Mouse (Mus musculus) urinary bladder, postnatal 14 days (tissue): ENCODE measurements around the gene Begain.

Experiments
- DNase-seq: peaks from one replicate; pipeline ENCODE4 v3.0.0; 2021; ENCODE audit warnings: low spot score

Gene Begain

DNA sequence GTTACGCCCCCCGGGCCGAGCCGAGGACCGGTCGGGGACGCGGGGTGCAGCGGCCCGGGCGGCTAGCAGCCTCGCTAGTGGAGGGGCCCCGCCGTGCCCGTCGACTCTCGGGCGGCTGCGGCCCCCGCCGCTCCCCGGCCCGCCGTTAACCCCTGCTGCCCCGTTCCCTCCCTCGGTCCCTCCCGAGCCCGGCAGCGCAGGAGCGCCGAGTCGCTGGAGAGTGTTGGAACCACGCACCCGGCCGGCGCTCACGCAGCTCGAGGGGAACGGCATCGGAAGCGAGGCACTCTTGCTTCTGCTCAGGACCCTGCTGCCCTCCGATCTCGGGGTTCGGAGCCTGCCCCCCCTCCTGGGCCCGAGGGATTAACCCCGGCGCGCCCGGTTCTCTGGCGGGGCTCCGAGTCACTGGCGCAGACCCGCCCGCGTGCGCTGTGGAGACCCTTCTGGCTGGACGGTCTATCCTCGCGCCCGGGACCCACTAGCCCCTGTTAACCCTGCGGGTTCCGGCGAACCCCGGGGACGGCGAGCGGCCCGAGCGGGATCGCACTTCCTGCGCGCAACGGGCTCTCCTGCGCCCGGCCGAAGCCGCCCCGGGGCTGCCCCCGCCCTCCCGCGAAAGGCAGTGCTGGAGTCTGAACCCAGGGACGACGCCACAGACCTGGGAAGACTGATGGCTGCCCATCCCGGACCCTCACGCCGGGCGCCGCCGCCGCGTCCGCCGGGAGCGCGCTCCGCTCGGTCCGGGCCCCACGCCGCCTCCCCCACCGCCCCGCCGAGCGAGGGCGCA is 14.8 kb downstream of the Begain start:
- DNase-seq = no peak

GRCm38 (mm10) chr12:109049949-109050348 is 18.1 kb downstream of the Begain start:
- no peak for DNase-seq

DNA sequence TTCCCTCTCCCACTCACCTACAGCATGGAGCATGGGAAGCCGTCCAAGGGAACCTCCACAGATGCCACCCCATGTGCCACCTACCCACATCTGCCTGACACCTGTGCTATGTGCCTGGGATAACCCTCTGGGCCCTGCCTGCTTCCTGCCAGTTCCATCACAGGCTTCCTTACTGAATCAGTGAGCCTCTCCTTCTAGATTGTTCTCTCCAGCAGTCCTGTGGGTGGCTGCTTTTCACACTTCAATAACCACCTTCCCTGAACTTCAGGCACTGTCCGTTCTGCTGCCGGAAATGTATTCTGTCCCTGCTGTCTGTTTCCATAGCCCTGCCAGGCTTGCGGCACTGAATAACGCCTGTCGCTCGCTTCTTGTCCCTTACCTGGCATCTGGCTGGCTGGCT is 22.4 kb downstream of the Begain start:
- DNase-seq = no peak

DNA sequence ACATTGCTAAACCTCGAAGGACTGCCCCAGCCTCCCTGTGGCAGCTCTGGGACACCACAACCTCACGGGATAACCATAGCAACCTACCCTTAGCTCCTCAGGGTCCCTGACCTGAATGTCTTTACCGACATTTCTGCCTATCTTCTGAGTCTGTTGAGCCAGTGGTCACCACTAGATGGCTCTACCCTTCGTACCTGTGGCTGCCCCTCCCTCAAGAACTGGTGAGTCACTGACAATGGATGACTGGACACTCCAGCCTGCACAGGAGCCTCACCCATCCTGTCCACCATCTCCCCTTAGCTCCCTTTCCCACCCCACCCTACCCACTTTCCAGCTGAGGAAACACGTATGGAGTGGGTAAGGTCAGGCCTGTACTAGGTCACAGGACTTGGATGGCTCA is 23.5 kb downstream of the Begain start:
- peak; percentile 31 for DNase-seq

DNA sequence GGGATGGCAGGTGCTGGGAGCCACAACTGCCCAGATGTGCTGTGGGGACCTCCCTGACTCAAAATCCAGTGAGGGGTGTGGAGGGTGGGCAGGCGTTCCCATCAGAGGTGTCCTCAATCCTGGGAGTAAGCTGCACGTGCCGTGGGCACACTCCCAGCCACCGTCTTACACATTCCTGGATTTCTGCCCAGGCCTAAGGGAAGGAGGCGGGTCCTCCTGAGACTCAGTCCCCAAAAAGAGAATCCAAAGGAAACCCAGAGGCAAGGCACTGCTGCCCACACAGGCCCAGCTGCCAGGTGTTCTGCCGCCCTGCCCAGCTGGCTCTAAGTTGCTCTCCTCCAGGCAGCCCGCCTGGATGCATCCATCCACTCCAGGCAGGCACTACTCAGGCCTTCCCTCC is 28.7 kb downstream of the Begain start:
- DNase-seq = no peak

DNA sequence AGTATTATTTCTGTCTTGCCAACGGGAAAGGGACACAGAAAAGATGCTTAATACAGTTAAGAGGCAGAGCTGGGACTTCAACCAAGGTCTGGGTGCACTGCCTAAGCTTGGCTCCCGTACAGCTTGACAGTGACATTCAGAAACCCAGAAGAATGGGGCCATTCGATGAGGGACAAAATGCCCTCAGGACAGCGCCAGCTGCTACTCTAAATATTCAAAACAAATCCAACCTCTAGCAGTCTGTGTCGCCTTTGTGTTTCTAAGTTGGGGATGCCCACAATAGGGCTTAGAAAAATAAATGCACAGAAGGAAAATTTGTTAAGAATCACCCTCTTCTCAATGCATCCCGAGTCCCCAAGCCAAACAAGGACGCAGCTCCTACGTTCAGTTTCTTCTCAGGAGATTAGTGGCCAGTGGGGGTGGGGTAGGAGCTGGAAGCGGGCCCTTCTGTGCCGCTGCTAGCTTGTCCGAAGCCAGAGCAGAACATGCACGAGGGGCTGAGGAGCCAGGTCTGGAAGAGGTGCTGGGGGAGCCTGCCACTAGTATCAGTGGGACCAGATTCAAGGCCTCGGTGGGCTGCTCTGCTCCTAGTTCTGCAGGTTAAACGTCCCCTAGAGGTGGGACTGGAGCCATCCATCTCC is 29.7 kb downstream of the Begain start:
- no peak for DNase-seq

- no peak for DNase-seq
These were observed 31.0 kb downstream of the Begain start for GRCm38 (mm10) chr12:109037026-109037425.

DNA sequence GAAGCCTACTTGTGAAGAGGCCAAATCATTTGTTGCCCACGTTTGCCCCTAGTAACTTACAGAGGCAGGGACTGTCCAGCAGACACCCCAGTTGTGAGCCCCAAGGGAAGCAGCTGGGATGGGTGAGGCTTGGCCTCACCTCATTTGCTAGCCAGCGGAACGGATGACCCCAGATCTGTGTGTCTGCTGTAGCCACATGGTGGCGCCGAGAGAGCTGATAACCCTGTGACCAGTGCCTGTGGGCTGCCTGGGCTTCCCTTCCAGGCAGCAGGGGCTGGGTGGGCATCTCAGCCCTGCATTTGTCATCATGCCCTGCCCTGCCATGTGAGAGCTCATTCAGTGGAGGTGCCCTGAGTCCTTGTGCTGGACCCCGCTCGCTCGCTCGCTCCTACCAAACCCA is 44.2 kb downstream of the Begain start:
- no peak for DNase-seq

GRCm38 (mm10) chr12:109022966-109023365 is 45.1 kb downstream of the Begain start:
- DNase-seq = no peak

DNA sequence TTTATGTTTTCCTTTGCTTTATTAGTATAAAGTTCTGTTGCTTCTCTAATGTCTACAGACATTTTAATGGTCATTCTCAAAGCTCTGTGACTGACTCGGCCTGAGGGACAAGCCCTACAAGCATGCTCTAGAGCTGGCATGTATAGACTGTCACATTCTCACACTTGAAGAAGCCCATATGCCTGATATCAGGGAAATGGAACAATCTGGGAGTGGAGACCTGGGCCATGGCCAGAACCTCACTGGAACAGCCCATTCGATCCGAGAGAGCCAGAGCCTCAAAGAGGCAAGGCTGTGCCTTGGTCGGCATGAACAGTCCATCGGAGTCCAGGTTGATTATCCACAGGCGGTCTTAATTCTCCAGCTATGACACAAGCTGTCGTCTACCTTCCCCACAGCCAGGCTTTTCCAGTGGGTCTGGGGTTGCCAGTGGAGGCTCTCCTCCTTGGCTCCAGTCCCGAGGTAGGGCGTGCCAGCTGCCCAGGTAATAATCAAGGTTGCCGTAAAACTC is 45.8 kb downstream of the Begain start:
- DNase-seq = no peak

DNA sequence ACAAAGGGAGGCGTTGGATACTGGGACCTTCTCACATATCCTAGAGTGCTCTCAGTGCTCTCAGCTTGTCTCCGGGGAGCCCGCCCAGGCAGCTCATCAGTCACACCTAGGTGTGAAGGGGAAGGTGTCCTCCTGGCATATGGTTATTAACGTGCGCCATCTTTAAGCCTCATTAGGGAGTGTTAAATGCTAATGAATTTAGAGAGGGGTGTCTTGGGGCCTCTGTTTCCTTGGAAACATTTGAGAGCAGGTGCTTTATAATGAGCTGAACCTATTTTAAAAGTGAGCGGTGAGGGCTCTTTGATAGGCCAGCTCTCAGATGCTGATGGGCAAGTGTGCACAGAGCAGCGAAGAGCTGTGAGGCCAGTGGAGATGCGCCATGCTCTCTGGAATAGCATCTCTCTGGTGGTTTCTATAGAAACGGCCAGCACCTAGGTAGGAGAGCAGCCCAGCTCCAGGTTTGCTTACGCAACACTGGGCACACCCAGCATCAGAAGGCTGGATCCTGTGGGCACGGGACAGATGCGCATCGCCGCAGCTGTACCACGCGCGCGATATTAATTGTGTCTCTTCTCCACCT is 57.9 kb downstream of the Begain start:
- no peak for DNase-seq

GRCm38 (mm10) chr12:109002978-109003377 is 65.0 kb downstream of the Begain start:
- no peak for DNase-seq

DNA sequence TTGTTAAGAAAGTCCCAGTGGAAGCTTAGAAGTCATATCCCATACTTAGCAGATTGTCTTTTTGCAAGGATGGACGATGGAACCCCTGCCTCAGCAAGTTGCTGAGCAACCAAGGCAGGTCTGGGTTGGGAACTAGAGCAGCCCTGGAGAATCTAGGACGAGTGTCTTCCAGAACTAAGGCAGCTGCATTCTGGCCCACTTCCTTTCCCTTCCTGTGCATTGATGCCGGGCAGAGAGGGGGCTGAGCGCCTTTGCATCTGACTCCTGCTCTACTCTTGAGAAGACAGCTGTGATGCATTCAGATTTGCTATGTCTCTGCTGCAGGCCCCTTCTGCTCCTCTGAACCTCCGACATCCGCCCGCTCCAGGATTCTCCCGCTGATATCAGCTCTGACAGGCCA is 70.8 kb downstream of the Begain start:
- DNase-seq = no peak

GRCm38 (mm10) chr12:108995976-108996636 is 71.9 kb downstream of the Begain start:
- DNase-seq = no peak

- DNase-seq = peak; percentile 82
These were observed 73.5 kb downstream of the Begain start for GRCm38 (mm10) chr12:108994436-108995031.

DNA sequence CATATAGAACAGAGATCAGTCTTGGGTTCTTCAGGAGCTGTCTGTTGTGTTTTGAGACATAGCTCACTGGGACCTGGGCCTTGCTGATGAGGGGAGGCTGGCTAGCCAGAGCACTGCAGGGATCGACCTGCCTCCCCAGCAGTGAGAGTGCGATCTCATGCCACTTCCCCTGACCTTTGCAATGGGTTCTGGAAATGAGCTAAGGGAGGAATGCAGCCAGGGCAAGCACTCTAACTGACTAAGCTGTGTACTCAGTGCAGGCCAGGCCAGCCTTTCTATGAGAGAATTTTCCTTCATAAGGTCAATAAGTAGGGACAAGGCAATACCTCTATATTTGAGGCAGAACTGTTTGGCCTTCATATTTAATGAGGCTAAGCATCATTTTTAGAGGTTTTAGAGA is 75.0 kb downstream of the Begain start:
- DNase-seq = no peak

DNA sequence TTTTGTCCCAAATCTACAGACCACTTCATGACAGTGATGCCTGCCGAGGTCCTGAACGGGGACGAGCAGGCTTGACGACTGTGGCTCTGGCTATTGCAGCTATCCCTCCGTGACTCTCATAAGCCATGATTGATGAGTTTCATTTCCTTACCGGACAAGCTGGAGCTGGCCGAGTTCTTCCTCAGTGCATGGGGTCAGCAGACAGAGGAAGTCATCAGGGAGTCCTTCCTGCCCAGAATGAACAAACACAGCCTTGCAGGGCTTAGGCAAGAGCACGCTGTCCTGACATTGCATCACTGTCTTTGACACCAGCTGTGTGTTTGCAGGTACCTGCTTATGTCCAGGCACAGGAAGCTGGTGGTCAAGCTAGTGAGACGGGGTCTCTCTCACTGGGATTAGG is 77.6 kb downstream of the Begain start:
- no peak for DNase-seq

DNA sequence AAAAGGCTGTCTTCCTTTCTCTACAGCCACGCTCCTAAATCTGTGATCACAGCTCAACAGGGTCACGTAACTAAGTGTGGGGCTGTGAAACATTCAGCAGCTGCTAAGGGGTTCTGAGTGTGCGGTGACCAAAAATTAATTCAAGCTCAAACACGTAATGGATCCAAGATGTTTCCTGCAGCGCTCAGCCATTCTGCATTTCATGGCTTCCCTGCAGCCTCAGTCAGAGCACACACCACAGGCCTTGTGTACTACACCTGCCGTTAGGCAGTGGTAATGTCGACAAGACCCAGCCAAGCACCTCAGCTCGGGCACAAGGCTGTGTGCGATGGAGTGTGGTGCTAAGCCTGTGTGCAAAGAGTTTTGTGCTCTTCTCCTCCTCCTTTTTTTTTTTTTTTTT is 80.6 kb downstream of the Begain start:
- DNase-seq = no peak

DNA sequence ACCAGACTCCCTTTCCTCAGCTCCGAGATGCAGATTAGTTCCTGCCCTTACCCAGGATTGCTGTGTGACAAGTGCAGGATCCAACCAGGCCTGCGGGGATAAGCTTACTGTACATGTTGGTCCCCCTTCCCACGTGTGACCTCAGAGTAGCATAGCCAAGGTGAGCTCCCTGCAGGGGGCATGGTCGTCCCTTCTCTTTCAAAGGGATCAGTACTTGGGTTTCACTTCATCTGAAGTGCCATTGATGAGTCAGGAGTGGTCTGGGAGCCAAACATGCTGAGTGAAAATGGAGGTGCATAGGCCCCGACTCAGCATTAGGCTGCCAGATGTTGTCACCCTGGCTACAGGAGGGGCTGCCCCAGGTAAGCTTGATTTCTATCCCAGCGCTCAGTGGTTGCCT is 83.0 kb downstream of the Begain start:
- DNase-seq = no peak

DNA sequence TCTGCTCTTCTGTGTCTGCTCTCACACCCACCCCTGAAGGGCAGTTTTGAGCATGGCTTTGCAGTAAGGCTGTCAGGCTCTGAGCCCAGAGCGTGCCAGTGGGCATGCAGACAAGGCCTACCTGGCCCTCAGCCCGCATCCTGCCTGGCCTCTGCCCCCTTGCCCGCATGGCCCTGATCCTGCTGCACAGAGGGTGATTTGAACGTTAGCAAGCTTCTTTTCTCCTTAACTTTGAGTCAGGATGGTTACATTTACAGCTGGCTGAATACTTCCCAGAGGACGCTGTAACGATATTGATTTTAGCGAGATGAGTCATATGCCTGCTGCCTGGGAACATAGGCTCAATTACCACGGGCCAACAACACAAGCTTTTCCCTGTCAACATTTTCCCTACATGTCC is 83.5 kb downstream of the Begain start:
- no peak for DNase-seq

DNA sequence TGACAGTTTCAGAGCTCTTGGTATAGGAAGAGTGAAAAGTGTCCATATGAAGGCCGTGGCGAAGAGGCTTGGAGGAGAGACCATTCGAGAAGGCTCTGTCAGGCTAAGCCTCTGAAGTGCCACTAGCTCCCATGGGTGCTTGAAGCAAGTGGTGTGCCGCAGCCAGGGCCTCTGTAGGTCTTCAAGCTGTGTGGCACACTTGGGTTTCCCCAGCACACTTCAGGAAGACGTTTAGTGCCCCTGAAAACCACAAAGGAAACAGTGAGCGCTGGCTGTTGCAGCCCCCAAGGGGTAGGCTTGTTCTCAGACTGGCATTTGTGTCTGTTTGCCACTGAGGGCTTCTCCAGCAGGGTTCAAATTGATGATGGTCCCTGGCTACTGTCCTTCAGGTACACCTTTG is 84.5 kb downstream of the Begain start:
- DNase-seq = no peak

DNA sequence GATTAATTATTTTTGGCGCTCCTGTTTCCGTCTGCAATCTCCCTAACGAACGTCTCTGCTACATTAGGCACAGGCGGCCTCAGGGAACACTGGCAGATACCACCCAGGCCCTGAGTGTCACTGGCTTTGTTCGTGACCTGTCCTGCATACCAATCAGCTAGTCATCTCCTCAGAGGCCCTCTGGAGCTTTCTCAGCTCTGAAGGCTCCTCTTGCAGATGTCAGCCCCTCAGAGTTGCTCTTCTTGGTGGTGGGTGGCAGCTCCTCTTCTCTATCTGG is 85.4 kb downstream of the Begain start:
- DNase-seq = no peak
